Mouse (Mus musculus): ENCODE measurements around the gene Svep1. TPM values are rescaled to one million over a fixed set of nuclear protein-coding genes. Genes with fewer than 3 reads are reported as not detected.

Svep1 gene
- total RNA-seq, 2 experiments from 2014 or later, result 11.0 to 12.1 TPM

DNA sequence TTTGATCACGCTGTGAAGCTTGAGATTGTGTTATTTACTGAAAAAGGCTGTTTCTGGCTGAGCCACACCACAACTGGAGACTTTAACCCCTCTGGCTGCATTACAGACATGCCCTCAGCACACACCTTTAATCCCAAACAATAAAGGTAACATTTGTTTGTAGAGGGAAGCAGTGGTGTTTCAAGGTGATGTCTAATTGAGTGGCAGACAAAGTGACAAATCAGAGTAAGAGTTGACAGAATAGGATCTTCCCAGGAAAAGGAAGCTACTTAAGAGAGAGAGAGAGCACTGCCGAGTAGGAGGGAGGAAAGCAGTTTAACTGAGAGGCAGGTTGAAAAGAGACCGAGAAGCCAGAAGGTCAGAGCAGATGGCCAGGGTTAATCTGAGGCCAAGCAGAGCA is 203.2 kb downstream of the Svep1 start:
- DNase-seq, result no peak

More for the DNA sequence above, 203.2 kb downstream of the Svep1 start:
- intact Hi-C loops (cut with DNase I), result no loop called here

Other genes with a start within 250 kb of the Svep1 start
- gene Txndc8, start 197.7 kb downstream of the Svep1 start, total RNA-seq (2021), result not detected
- gene Musk, start 79.1 kb upstream of the Svep1 start, total RNA-seq (2021), result under 1 TPM; 0.40 to 0.93 TPM